Mouse (Mus musculus) kidney, postnatal 10 days (tissue): ENCODE data around the gene Auts2.
A peak's percentile ranks its signal among the peaks of the same experiment; 100 is the strongest.

Experiments
- DNase-seq: peaks from one replicate; pipeline ENCODE4 v3.0.0; 2021; ENCODE audit warnings: mixed read lengths

The Auts2 gene

DNA sequence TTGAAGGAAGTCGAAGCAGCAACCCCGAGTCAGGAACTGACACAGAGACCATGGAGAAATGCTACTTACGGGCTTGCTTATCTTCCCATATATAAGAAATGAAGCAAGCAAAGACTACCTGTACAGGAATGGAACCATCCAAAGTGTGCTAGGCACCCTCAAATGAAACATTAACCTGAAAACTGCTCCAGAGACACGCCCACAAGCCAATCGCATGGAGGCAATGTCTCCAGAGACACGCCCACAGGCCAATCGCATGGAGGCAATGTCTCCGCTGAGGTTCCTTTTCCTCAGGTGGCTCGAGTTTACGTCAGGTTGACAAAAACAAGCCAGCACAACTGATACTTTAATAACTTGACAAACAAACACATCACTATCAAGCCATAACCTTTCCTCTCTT is 379.2 kb downstream of the Auts2 start:
- DNase-seq, result no peak

DNA sequence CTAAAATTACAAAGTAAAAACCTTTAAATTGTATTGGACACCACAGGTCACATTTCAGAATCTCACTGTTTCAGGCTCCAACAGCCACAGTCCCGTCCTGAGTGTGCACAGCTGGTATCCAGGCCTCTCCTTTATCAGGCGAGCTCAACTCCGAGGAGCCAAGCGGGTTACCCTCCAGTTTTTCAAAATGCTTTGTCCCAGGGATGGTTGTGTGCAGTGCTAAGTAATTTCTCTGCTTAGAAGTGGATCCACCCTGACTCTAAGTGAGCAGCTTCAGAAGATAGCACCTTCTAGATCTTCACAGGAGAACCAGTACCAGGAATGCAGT is 381.0 kb downstream of the Auts2 start:
- no peak for DNase-seq

DNA sequence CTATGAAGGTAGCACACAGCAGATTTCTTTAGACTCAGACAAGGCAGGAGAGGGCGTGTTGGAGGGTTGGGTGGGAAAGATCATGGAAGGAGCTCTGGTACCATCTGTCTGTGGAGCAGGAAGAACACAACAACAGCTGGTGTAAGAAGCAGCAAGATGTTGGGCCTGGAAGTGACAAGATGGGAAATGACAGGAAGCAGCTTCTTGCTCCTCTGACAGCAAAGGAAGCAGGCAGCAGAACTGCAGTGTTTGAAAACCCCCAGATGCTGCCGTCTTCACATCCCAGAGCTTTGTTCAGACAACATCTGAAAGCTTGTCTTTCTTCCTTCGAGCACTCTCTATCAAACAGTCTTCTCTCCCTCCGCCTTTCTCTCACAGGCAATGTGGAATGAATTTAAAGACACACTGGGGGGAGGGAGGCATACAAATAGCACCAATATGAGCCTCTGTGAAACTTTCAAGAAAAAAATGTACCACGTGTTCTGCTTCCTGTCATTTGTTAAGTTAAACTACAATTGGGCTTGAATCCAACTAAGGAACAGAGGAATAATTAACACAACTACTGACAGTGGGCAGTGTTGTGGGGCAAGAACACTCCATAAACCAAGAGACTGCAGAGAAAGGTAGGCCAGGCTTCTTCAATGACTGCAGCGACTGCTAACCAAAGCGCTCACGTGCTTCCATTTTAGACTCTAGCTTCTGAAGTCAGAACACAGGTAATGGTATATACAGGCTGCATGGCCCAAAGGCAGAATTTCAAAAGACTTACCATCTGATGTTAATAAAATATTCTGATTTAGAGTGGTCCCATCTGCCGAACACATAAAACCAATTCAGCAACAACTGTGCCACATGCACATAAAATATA is 381.6 kb downstream of the Auts2 start:
- peak; percentile 65 for DNase-seq

DNA sequence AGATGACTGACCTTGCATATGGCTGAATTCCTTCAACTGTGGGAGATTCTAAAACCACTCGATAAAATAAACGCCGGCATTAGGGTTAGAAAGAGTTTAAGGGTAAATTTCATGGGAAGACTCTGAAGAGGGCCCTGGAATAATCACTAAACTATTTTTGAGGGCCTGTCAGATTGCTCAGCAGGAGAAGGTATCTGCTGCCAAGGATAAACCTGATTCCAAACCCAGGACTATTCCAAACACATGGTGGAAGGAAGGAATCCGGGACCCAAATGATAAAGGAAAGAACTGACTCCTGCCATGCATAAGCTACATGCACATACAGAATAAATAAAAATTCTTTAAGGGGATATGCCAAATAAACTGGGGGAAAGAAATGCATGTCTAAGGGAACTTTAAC is 399.0 kb downstream of the Auts2 start:
- DNase-seq, result no peak

DNA sequence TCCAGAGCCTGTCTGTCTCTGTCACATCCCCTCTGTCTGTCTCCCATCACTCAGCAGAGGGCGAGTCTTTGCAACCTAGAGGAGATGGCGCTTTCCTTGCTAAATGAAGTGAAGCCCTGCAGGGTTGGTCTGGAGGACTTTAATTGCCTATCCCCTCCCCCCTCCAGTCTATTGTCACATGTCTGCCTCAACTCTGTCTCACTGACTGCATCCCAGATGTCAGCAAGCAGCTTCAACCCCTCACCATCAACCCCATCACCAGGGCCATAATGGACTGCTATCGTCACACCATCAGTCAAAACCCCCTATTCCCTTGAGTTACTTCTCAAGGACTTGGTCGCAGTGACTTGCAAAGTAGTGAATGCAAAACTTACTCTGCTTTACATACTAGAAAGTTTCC is 402.3 kb downstream of the Auts2 start:
- DNase-seq, result no peak

DNA sequence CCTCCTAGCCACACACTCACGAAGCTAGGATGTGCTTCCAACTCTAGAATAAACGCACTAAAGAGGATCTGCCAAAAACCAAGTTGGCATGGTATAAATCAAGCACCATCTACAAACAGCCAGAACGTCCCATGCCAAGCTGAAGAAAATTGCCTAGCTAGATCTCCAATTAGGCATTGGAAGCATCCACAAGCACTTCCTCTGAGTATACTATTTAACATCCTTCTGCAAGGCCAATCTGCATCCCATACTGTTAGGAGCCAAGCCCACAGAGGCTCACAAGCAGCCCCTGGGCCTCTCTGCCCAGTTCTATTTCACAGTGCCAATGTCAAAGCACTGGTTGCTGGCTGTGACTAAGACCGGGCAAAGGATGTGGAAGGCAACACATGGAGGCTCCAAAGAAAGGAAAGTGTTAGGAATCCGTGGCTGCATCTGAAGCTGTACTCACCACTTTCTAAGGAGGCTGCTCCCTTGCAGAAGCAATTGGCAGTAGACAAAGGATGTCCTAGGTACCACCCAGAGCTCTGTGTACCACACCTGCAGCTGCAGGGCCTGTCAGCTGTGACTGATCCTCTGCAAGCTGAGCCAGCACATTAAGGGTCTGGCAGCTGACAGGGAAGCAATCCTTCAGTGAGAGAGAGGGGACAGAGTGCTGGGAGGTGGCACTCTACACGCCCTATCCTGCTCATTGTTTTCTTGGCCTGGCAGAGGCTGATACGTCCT is 407.0 kb downstream of the Auts2 start:
- DNase-seq, result no peak

DNA sequence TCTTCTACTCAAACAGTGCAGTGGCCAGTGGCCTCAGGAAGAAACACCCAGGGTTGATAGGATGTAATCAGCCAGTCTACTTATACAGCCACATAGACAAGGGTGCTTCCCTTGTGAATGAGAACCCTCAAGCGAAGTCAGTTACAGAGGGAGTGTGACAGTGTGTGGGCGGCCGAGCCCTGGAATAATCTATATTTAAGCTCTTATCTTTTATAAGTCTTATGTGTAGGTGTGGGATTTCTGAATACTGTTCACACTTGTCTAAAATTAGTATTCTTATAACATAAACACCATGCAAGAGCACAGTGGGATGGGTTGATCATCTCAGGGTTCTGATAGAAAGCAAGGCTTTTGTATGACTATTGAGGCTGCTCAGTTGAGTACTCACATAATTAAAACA is 411.2 kb downstream of the Auts2 start:
- DNase-seq, result no peak

DNA sequence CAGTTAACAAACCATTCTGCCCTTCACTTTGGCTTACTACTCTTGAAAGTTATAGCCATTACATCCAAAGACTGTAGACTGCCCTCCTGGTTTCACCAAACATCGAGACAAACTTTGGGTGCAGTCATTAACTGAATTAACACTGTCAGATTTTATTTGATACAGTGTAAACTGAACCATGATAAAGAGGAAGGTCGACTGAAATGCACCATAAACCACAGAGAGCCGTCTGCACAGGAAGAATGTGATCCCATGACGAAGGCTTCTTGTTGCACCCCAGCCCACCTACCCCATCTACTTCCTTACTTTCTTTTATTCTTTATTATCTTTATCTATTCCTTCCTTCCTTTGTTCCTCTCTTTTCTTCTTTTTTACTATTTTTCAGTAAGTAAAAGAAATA is 412.6 kb downstream of the Auts2 start:
- DNase-seq, result no peak

DNA sequence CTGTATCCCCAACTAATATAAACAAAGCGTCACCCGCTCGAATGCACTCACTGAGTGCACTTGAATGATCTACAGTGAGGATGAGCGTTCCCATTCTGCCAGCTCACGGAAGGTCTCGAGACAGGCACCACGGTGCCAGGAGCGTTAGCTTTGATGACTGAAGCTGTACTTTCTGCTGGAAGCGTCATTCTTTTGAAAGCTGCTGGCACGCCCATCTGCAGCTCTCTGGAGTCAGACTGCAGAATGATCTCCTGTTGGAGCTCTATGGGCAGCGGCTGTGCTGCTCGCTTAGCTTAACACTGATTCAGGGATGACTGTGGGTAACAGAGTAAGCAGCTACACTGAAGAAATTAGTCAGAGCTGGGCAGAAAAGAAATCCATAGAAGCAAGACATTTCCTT is 416.5 kb downstream of the Auts2 start:
- DNase-seq, result no peak

DNA sequence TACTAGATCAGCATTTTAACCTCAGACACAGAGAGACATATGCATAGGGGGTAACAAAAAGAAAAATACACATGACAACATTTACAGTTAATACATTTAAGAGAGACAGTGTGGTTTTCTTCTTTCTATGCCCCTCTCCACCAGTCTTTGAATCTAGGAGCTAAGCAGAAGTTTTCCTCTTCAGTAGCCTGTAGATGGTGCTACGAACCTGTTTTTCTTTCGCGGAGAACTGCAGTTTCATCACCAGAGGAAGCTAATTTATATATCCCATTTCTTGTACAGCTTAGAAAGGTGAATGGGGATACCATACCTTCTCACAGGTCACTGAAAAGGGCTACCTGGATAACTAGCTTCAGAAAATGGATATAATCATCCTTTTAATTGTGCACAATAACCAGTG is 427.5 kb downstream of the Auts2 start:
- DNase-seq, result peak; percentile 45

DNA sequence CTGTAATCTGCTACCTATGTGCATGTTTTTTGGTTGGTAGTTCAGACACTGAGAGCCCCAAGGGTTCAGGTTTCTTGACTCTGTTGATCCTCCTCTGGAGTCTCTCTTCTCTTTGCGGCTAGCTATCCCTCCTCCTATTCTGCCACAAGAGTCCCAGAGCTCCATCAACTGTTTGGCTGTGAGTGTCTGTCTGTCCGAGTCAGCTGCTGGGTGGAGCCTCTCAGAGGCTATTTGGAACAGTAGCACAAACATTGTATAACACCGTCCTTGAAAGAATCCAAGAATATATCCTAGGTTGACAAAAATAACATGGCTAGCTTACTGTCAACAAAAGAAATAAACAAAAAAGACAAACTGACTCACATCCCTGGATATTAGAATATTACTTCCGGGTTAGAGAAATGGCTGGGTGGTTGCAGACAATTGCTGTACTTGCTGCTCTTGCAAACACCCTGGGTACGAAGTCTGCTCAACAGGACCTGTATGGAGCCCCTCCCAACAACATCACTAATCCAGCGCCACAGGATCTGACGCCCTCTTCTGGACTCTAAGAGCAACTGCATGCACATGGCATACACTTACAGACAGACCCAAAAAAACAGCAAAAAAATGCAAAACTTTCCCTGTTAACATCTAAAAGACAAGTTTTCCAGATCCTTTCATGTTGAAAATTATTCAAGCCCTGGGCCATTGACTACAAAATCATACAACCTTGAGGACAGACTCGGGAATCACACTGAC is 428.4 kb downstream of the Auts2 start:
- no peak for DNase-seq

DNA sequence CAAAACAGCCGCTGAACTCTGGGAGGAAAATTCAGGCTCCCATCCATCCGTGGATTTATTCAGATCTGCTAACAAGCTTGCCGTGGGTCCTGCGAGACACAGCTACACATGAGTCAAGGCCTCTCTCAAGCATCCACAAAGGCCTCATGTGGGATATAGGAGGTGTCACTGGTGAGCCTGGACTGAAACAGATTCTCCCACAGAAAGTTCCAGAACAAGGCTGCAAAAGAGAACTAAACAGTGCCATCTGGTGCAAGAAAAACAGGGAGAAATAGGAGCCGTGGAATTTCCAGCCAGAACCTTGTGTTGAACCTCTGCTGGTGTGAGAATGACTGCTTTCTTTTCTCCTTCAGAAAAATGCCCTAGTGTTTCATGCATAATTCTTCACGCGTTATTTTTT is 429.7 kb downstream of the Auts2 start:
- DNase-seq, result peak; percentile 27

DNA sequence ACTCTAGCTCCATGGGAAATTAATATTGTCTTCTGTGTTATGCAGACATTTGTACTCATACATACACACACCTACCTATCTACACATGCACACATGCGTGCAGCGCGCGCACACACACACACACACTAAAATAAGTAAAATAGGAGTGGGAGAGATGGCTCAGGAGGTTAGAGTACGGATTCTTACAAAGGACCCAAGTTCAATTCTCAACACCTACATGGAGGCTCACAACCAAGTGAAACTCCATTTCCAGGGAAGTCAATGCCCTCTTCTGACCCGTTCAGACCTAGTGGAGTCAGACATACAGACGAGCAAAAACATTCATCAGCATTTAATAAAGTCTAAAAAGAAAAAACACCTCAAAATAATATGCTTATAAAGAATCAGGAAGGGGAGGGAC is 430.5 kb downstream of the Auts2 start:
- no peak for DNase-seq

DNA sequence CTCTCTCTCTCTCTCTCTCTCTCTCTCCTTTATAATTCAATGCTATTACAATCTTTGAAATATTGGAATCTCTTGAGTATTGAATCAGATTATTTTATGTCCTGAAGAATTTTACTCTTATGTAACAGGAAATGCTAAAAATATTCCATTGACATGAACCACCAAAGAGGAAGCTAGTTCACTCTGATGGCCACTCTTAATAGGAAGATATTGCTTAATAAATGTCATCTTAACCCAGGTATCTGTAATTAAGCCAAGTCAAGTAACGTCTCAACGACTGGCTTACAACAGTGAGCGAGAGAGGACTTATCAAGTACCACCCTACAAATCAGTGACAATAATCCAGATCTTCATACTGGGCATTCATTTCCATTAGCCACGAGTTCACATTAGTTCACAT is 440.7 kb downstream of the Auts2 start:
- no peak for DNase-seq

DNA sequence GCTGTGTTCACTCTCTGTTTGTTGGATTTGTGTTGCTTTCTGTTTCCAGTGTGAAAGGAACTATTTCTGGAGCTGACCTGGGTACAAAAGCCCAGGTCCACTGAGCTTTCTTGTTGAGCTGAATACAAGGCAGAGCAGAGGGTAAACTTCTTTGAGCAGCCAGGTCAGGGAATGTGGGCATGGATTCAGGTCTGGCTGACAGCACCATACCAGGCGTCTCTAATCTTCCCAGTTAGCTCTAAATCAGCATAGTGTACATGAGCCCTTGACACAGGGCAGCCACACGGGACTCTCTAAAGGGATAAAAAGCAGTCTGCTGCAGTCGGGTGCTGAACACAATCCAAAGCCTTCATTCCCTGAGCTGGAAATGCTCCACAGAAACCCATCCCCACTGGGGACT is 444.7 kb downstream of the Auts2 start:
- DNase-seq, result no peak

DNA sequence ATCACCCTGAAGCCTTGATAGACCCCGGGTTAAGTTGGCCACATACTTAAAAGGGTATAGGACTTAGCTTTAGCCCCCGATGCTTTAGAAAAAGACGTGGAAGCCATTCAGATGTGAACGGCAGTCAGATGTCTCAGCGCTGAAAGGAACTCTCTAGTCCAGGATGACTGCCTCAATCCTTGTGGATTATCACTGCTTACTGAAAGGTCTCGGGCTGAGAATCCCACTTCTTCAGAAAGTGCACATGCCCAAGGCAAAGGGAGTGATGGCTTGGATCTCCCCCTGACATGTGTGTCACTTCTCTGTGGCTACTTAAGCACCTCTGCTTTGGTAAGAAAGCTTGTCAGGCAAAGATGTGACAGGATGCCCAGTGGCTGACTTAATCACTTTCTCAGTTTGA is 450.4 kb downstream of the Auts2 start:
- DNase-seq, result no peak

DNA sequence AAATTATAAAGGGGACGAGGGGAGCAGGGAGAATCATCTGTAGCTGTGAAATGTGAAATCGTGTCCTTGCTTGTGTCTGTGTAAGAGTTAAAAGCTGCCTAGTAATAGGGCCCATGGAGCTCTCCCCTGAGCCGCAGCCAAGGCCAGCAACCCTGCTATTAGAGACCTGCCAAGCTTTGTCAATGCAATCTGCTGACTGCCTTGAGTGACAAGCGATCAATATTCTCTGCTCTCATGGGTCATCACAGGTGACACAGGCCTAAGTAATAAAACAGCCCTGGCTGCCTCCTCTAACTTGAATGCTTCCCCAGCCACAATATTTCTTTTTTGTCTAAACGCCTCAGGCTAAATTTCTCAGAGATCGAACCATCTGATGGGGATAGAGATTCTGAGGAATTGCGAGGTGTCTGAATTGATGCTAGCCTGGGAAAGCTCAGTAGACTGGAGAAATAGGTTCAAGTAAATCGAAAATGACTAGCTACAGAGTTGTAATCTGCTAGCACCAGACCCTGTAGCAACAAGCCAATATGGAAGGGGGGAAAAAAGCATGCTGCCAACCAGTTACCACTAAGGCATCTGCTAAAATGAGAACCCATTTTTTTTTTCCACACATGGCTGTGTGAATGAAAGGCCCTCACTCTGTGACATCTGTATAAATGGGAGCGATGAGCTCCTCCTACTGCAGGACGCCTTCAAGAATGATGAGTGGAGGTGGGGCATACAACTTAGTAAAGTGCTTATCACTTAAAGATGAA is 453.5 kb downstream of the Auts2 start:
- DNase-seq, result no peak

DNA sequence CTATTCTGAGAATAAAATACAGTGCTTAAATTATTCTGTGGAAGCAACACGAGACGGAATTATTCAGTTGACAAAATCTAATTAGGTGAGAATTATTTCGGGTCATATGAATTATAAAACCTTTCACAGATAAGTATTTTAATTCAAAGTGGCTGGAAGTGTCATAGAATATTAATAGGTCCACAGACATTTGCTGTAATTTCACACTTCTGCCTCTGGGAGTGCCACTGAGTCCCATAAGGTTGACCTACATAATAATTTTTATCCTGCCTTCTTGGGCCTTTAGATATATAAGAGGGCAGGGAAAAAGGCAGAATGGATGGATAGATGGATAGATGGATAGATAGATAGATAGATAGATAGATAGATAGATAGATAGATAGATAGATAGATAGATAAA is 454.6 kb downstream of the Auts2 start:
- DNase-seq, result no peak

DNA sequence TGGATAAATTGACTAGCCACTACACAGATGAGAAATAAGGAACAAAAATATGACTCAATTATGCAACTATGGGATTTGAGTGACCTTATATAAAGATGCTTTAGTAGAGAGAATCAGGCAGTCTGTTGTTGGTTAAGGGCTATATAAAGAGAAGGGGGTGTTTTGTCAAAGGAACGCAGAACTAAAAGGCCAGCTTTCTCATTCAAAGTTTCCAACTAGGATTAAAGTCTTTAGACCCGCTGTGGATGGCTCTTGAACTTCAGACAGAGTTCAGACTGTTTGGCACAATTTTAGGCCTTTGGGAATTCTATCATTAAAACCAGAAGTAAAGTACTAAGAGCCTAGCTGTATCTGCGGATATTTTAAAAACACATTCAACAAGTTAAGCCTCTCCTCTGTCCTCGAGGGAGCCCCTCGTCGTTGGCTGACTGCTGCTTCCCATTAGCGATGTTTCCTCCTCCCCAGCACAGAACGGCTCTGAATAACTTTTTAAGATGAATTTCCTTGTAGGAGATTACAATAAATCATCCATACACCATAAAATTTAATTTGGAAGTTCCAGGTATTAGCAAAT is 459.3 kb downstream of the Auts2 start:
- DNase-seq, result no peak

DNA sequence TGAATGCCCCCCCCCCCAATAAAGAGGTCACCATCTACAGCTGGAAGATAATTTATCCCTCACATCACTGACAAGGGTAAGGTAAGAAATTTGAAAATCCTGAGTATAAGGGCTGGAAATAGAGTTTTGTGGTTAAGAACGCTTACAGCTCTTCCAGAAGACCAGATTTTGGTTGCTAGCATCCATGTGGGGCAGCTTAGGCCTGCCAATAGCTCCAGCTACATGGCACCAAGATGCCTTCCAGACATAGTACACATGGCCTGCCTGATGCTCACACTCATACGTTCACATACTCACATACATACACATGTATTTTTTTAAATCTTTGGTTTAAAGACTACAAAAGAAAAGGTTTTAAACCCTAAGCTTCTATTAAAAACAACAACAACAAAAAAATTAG is 467.2 kb downstream of the Auts2 start:
- DNase-seq, result no peak

DNA sequence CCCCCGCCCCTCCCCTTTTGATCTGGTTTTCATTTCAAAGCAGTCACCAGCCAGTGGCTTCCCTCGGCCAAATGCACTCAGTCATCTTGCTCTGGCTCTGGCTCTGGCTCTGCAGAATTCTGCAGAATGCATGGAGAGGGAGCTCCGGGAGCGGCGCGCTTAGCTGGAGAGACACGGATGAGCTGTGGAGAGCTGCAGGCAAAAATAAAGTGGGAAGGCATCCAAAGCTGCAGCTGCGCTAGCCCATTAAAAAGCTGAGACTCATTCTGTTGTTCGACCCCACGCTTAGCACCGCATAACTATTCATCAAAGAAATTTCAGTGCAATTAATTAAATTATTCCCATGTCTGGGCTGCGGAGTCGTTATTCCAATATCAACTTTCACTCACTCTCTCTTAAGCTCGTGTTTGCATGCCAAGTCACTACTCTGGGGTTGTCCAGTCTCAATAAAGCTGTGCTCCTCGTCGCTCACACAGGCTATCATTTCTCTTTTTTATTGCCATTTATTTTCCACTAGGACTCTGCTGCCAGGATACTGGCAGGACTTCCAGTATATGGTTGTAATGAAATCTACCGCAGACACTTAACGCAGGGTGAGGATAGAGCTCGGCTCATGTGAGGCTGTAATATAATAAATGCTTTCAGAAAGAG is 468.3 kb downstream of the Auts2 start:
- peak; percentile 87 for DNase-seq

DNA sequence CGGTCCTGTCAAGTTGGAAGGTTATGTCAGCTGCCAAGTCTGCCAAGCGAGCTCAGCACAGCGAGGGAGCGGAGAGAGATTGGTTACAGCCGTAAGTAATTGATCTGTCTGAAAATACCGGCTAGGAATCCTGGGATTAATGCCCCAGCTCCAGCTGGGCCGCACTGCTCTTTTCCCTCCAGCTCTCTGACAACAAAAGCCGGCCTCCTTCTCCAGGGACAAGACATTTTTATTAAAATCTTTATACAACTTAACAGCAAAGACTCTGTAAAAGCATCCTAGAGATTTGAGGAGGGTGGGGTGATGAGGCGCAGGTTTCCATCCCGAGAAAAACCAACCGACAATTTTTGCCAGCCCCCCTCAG is 468.8 kb downstream of the Auts2 start:
- DNase-seq, result no peak
